Mouse (Mus musculus) bone marrow macrophage, adult 2 months (primary cell): ENCODE data around the gene Cyld.

Source experiments
- CTCF ChIP-seq: IDR thresholded peaks from 2 replicates; pipeline ENCODE4 v1.5.1; 2012; ENCODE audit warnings: low read depth, mild to moderate bottlenecking, low read length, moderate library complexity
- POLR2A ChIP-seq: IDR thresholded peaks from 2 replicates; pipeline ENCODE4 v1.6.1; 2012; ENCODE audit warnings: mild to moderate bottlenecking, low read depth, low read length, borderline replicate concordance

GRCm38 (mm10) chr8:88783722-88784121 lies 86.9 kb downstream of the Cyld start:
- TF ChIP-seq CTCF (no peak), POLR2A (no peak)
